Mouse (Mus musculus): Measurements from ENCODE around the gene Prrx1. TPM values are rescaled to one million over a fixed set of nuclear protein-coding genes. Genes with fewer than 3 reads are reported as not detected.

Gene Prrx1
- polyA plus RNA-seq, 1 experiment from 2014 or later: 7.7 TPM

- H3K9ac ChIP-seq (replicated peaks; ENCODE audit: low read depth, low read length): no peak overlapping the region
- H3K36me3 ChIP-seq (ENCODE audit: control insufficient read depth, insufficient read depth, low read length): no peaks in the 10 kb centered on the region
- no peaks in the 10 kb centered on the region for H3K27me3 ChIP-seq (ENCODE audit: control insufficient read depth, insufficient read depth, low read length)
- H3K4me1 ChIP-seq (ENCODE audit: control insufficient read depth, insufficient read depth, low read length): no peaks in the 10 kb centered on the region
- H3K27ac ChIP-seq (ENCODE audit: low read length): no peak overlapping the region
- H3K4me3 ChIP-seq (ENCODE audit: low read depth, low read length): no peak overlapping the region
- WGBS: 76% methylated on average over 3 of the region's 3 CpGs
- no peak for ATAC-seq (ENCODE audit: insufficient number of reproducible peaks, insufficient read depth, low FRiP score, low read depth)
- no peak overlapping the region for H3K4me2 ChIP-seq (replicated peaks; ENCODE audit: low read depth, low read length)
- H3K9me3 ChIP-seq (ENCODE audit: control insufficient read depth, low read depth, low read length): no peaks in the 10 kb centered on the region
Observed at GRCm38 (mm10) chr1:163231230-163231629, 82.3 kb downstream of the Prrx1 start.

GRCm38 (mm10) chr1:163226271-163226670 lies 87.2 kb downstream of the Prrx1 start:
- H3K4me2 ChIP-seq (replicated peaks; ENCODE audit: low read depth, low read length): no peak overlapping the region
- no peak for ATAC-seq (ENCODE audit: insufficient number of reproducible peaks, insufficient read depth, low FRiP score, low read depth)

GRCm38 (mm10) chr1:163221767-163222166 lies 91.7 kb downstream of the Prrx1 start:
- no peak overlapping the region for H3K9ac ChIP-seq (replicated peaks; ENCODE audit: low read depth, low read length)
- WGBS: 79% methylated on average over 1 of the region's 1 CpGs
- no peaks in the 10 kb centered on the region for H3K27me3 ChIP-seq (ENCODE audit: control insufficient read depth, insufficient read depth, low read length)
- H3K27ac ChIP-seq (ENCODE audit: low read length): no peak overlapping the region
- H3K4me1 ChIP-seq (ENCODE audit: control insufficient read depth, insufficient read depth, low read length): no peaks in the 10 kb centered on the region
- H3K4me2 ChIP-seq (replicated peaks; ENCODE audit: low read depth, low read length): no peak overlapping the region
- H3K4me3 ChIP-seq (ENCODE audit: low read depth, low read length): no peak overlapping the region
- no peak for ATAC-seq (ENCODE audit: insufficient number of reproducible peaks, insufficient read depth, low FRiP score, low read depth)
- H3K36me3 ChIP-seq (ENCODE audit: control insufficient read depth, insufficient read depth, low read length): no peaks in the 10 kb centered on the region
- no peaks in the 10 kb centered on the region for H3K9me3 ChIP-seq (ENCODE audit: control insufficient read depth, low read depth, low read length)

More at GRCm38 (mm10) chr1:163226271-163226670, 87.2 kb downstream of the Prrx1 start:
- Histone ChIP-seq H3K36me3 (ENCODE audit: control insufficient read depth, insufficient read depth, low read length) (no peaks in the 10 kb centered on the region), H3K9ac (replicated peaks; ENCODE audit: low read depth, low read length) (no peak overlapping the region), H3K4me1 (ENCODE audit: control insufficient read depth, insufficient read depth, low read length) (no peaks in the 10 kb centered on the region), H3K27me3 (ENCODE audit: control insufficient read depth, insufficient read depth, low read length) (no peaks in the 10 kb centered on the region), H3K27ac (ENCODE audit: low read length) (no peak overlapping the region), H3K4me3 (ENCODE audit: low read depth, low read length) (no peak overlapping the region), H3K9me3 (ENCODE audit: control insufficient read depth, low read depth, low read length) (no peaks in the 10 kb centered on the region)
- WGBS: 90% methylated on average over 4 of the region's 4 CpGs

- Histone ChIP-seq H3K4me3 (ENCODE audit: low read depth, low read length) (no peak overlapping the region), H3K27ac (ENCODE audit: low read length) (no peak overlapping the region), H3K4me2 (replicated peaks; ENCODE audit: low read depth, low read length) (no peak overlapping the region), H3K9me3 (ENCODE audit: control insufficient read depth, low read depth, low read length) (no peaks in the 10 kb centered on the region), H3K4me1 (ENCODE audit: control insufficient read depth, insufficient read depth, low read length) (no peaks in the 10 kb centered on the region), H3K27me3 (ENCODE audit: control insufficient read depth, insufficient read depth, low read length) (no peaks in the 10 kb centered on the region), H3K36me3 (ENCODE audit: control insufficient read depth, insufficient read depth, low read length) (no peaks in the 10 kb centered on the region), H3K9ac (replicated peaks; ENCODE audit: low read depth, low read length) (no peak overlapping the region)
- ATAC-seq (ENCODE audit: insufficient number of reproducible peaks, insufficient read depth, low FRiP score, low read depth): no peak
- 44% methylated on average over 14 of the region's 14 CpGs for WGBS
Observed at GRCm38 (mm10) chr1:163208919-163209867, 104.3 kb downstream of the Prrx1 start.

GRCm38 (mm10) chr1:163198767-163199166 lies 114.7 kb downstream of the Prrx1 start:
- WGBS: 50% methylated on average over 2 of the region's 2 CpGs
- Histone ChIP-seq H3K9me3 (ENCODE audit: control insufficient read depth, low read depth, low read length) (no peaks in the 10 kb centered on the region), H3K27me3 (ENCODE audit: control insufficient read depth, insufficient read depth, low read length) (no peaks in the 10 kb centered on the region), H3K4me1 (ENCODE audit: control insufficient read depth, insufficient read depth, low read length) (no peaks in the 10 kb centered on the region), H3K36me3 (ENCODE audit: control insufficient read depth, insufficient read depth, low read length) (no peaks in the 10 kb centered on the region), H3K4me3 (ENCODE audit: low read depth, low read length) (no peak overlapping the region), H3K9ac (replicated peaks; ENCODE audit: low read depth, low read length) (no peak overlapping the region), H3K4me2 (replicated peaks; ENCODE audit: low read depth, low read length) (no peak overlapping the region), H3K27ac (ENCODE audit: low read length) (no peak overlapping the region)
- ATAC-seq (ENCODE audit: insufficient number of reproducible peaks, insufficient read depth, low FRiP score, low read depth): no peak

GRCm38 (mm10) chr1:163198059-163198458 lies 115.5 kb downstream of the Prrx1 start:
- Histone ChIP-seq H3K4me3 (ENCODE audit: low read depth, low read length) (no peak overlapping the region), H3K4me2 (replicated peaks; ENCODE audit: low read depth, low read length) (no peak overlapping the region), H3K27ac (ENCODE audit: low read length) (no peak overlapping the region), H3K4me1 (ENCODE audit: control insufficient read depth, insufficient read depth, low read length) (no peaks in the 10 kb centered on the region), H3K36me3 (ENCODE audit: control insufficient read depth, insufficient read depth, low read length) (no peaks in the 10 kb centered on the region), H3K27me3 (ENCODE audit: control insufficient read depth, insufficient read depth, low read length) (no peaks in the 10 kb centered on the region), H3K9me3 (ENCODE audit: control insufficient read depth, low read depth, low read length) (no peaks in the 10 kb centered on the region), H3K9ac (replicated peaks; ENCODE audit: low read depth, low read length) (no peak overlapping the region)
- ATAC-seq (ENCODE audit: insufficient number of reproducible peaks, insufficient read depth, low FRiP score, low read depth): no peak
- WGBS: 60% methylated on average over 4 of the region's 4 CpGs

Other genes starting within 250 kb of the Prrx1 start
- gene Mroh9, start 228.0 kb downstream of the Prrx1 start, polyA plus RNA-seq (2014; fragmentation: Nextera tagmentation; extraction: Ambion mirVana): not detected in 2 replicates
- 18.2 and 20.3 TPM in 2 replicates for gene Gorab, start 90.0 kb upstream of the Prrx1 start, polyA plus RNA-seq (2014; fragmentation: Nextera tagmentation; extraction: Ambion mirVana)